Mouse (Mus musculus) adrenal gland, postnatal 25 days (tissue): ENCODE results near the gene Stk40. TPM values are rescaled to one million over a fixed set of nuclear protein-coding genes. Genes with fewer than 3 reads are reported as not detected.

Source experiments
- DNase-seq: peaks from one replicate; pipeline ENCODE4 v3.0.0; 2021; ENCODE audit warnings: mixed read lengths
- total RNA-seq: library from RNA; stranded (reverse); gene quantifications from 2 replicates; pipeline ENCODE4 v1.2.3, GENCODE M21; 2021

The Stk40 gene
- total RNA-seq, 1 experiment from 2014 or later = 43.1 TPM

GRCm38 (mm10) chr4:126097711-126098253 is 6.0 kb upstream of the Stk40 start:
- no peak for DNase-seq

GRCm38 (mm10) chr4:126099365-126099764 is 4.4 kb upstream of the Stk40 start:
- DNase-seq = no peak

GRCm38 (mm10) chr4:126100764-126101163 is 3.0 kb upstream of the Stk40 start:
- no peak for DNase-seq

- no peak for DNase-seq
Measured at GRCm38 (mm10) chr4:126102061-126102841, 1.5 kb upstream of the Stk40 start.

GRCm38 (mm10) chr4:126103057-126103581 is 638 bp upstream of the Stk40 start:
- peak; percentile 91 for DNase-seq

- peak; percentile 38 for DNase-seq
Measured at GRCm38 (mm10) chr4:126104261-126105075, 711 bp downstream of the Stk40 start.

- no peak for DNase-seq
Measured at GRCm38 (mm10) chr4:126105131-126105783, 1.5 kb downstream of the Stk40 start.

GRCm38 (mm10) chr4:126108061-126108740 is 4.4 kb downstream of the Stk40 start:
- peak; percentile 46 for DNase-seq

- DNase-seq = peak; percentile 28
Measured at GRCm38 (mm10) chr4:126109613-126110373, 6.0 kb downstream of the Stk40 start.

- peak; percentile 81 for DNase-seq
Measured at GRCm38 (mm10) chr4:126110374-126111152, 6.8 kb downstream of the Stk40 start.

GRCm38 (mm10) chr4:126111153-126111549 is 7.4 kb downstream of the Stk40 start:
- DNase-seq = peak; percentile 33

GRCm38 (mm10) chr4:126113243-126113642 is 9.5 kb downstream of the Stk40 start:
- no peak for DNase-seq

GRCm38 (mm10) chr4:126113943-126114342 is 10.2 kb downstream of the Stk40 start:
- DNase-seq = peak; percentile 76

GRCm38 (mm10) chr4:126115411-126115810 is 11.7 kb downstream of the Stk40 start:
- no peak for DNase-seq

- DNase-seq = no peak
Measured at GRCm38 (mm10) chr4:126115871-126116521, 12.2 kb downstream of the Stk40 start.

- no peak for DNase-seq
Measured at GRCm38 (mm10) chr4:126117116-126117515, 13.4 kb downstream of the Stk40 start.

- no peak for DNase-seq
Measured at GRCm38 (mm10) chr4:126118651-126119050, 14.9 kb downstream of the Stk40 start.

GRCm38 (mm10) chr4:126119051-126119450 is 15.3 kb downstream of the Stk40 start:
- no peak for DNase-seq

- no peak for DNase-seq
Measured at GRCm38 (mm10) chr4:126120052-126120451, 16.3 kb downstream of the Stk40 start.
